Mouse (Mus musculus): ENCODE results near the gene Klhdc10.
"Not testable (repeated sequence)": the region's sequence is repeated elsewhere in the genome, so short reads cannot be mapped to it uniquely, and the experiment has no call there.

The Klhdc10 gene

DNA sequence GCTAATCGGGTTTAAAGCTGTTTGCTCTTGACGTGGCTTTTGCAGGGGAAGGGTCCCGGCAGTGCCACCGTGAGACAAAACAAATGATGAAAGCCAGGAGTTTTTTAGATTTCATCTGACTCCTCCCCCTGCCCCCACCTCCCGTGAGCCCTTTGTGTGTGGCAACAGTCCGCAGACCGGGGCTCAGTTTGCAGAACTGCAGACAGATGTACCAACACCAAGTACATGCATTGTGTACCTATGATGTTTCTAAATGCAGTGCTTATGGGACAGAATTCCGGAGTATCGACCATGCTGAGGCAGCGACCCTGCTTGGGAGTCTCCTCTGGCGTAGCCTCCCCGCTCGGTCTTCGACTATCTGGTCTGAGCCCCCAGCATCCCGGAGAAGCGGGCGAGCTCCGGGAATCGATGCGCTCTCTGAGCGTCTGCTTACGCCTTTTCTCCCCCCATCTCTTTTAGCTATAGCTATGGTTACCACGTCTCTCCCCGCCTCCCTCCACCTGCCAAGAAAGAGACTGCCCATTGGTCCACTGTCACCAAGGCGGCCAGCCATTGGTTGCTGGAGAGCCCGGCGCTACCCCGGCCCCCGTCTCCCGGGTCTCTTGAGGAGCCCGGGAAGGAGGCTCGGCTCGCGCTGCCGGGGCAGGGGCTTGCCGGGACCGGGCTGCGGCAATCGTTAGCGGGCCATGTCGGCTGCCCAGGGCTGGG lies at the start of gene Klhdc10:
TSS of gene Klhdc10 (plus strand) at position 561 of the 708 bp plus-strand sequence.
- DNase-seq (ENCODE audit: extremely low read depth, insufficient read length, low spot score): peak; percentile 94

DNA sequence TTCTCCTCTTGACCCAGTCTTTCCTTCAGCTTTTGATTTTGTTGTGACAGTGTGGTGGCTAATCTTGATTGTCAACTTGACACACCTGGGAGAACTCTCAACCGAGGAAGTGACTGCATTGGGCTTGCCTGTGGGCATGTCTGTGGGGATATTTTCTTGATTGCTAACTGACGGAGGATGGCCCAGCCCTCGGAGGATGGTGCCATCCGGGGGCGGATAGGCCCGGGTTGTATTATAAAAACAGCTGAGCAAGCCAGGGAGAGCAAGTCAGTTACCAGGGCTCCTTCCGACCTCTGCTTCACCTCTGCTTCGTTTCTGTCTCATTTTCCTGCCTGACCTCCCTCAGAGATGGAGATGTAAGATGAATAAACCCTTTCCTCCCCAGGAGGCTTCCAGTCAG lies 48.9 kb upstream of the Klhdc10 start:
- DNase-seq (ENCODE audit: extremely low read depth, insufficient read length, low spot score): no peak

DNA sequence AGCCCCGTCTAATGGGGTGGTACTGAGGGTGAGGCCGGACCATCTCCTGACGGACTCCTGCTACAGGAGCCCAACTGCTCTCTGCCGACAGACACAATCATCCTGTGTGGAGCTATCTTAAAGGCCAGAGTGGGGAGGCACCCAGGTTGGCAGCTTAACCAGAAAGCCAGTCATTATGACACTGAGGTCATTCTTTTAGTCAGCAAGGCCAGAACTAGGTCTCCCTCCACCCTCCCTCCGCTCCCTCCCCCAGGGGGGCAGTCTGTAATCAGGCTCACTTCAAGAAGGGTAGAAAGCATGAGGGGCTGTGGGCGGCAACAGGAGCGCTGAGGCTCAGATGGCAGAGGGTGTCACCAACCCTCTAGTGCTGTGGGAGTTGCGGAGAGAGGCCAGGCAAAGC lies 48.0 kb upstream of the Klhdc10 start:
- DNase-seq (ENCODE audit: extremely low read depth, insufficient read length, low spot score): no peak

DNA sequence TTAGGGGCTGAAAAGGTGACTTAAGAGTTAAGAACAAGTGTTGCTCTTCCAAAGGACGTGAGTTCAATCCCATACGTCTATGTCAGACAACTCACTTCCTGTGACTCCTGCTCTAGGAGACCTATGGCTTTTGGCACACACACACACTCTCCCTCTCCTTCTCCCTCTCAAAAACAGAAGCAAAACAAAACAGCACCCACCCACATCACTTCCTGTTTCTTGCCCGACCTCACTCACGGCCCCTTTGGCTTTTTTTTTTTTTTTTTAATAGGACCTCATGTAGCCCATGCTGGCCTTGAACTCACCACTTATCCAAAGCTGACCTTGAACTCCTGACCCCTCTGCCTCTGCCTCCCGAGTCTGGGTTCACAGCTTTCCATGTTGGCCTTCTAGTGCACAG lies 46.9 kb upstream of the Klhdc10 start:
- no peak for DNase-seq (ENCODE audit: extremely low read depth, insufficient read length, low spot score)

DNA sequence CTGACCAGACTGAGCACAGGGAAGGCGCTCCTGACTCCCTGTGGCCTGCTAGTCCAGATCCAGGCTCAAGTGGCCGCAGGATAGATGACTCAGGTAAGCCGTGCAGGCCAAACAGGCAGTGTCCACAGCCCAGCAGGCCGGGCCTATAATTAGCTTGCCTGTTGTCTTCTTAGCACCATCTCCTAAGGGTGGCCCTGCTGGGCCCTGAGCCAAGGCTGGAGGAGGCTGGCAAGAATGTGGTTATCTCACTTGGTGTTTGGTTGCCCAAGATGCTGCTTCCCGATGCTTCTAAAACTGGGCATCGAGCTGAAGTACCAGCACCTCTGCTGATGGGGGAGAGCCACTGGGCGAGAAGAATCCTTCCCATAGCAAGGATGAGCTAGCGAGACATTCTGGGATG lies 46.0 kb upstream of the Klhdc10 start:
- peak; percentile 77 for DNase-seq (ENCODE audit: extremely low read depth, insufficient read length, low spot score)

DNA sequence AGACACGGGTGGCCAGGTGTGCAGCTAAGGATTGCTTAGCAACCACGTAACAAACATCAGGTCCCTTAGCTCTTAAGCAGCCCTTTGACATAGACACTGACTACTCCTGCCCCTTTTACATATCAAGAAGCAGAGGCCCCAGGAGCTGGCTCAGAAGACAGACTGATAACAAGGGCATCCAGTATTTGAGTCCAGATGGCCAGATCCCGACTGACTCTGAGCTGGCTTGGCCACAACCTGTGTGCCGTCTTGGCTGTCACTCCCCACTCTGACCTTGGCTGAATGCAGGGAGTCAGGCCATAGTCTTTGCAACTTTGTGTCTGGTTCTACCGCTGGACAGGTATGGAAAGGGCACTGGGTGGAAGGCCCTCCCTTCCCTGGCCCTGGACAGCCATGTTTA lies 45.5 kb upstream of the Klhdc10 start:
- no peak for DNase-seq (ENCODE audit: extremely low read depth, insufficient read length, low spot score)

DNA sequence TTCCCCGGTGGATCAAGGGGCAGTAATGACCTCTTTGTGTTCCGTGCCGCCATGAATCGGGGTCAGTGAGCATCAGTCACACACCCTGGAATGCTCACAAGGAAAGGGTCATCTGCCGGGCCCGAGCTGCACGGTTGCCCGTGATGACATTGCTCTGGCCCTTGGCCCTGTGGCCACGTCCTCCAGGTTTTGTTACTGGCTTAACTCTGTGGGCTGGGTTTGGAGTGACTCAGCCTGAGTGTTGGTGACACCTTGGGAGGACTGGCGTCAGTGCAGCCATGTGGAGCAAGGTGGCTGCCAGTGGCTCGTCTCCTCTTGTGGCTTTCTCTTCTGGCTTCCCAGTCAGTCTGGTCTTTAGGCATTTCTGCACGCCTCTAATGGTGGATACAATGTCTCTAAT lies 45.0 kb upstream of the Klhdc10 start:
- peak; percentile 78 for DNase-seq (ENCODE audit: extremely low read depth, insufficient read length, low spot score)

DNA sequence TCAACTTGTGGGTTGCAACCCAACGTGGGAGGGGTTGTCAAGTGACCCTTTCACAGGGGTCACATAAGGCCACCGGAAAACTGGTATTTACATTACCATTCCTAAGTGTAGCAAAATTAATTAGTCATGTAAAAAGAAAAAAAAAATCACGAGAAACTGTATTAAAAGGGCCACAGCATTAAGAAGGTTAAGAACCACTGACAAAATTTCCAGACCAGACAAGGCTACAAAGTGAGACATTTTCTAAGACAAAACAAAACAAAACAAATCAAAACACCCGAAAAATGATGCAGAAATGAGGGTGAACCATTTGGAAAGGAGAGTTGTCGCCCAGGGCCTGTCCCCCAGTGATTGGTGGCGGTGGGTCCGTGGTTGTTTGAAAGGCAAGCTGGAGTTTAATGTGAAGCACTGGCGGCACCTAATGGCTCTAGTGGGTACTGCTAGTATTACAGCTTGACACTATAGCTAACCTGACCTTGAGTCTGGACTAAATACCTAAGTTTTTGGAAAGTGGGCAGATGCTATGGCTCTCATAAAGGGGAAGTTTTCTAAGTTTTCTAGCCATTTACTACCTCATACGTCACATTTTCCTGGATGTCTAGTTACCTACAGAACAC lies 44.0 kb upstream of the Klhdc10 start:
- DNase-seq (ENCODE audit: extremely low read depth, insufficient read length, low spot score): peak; percentile 52

DNA sequence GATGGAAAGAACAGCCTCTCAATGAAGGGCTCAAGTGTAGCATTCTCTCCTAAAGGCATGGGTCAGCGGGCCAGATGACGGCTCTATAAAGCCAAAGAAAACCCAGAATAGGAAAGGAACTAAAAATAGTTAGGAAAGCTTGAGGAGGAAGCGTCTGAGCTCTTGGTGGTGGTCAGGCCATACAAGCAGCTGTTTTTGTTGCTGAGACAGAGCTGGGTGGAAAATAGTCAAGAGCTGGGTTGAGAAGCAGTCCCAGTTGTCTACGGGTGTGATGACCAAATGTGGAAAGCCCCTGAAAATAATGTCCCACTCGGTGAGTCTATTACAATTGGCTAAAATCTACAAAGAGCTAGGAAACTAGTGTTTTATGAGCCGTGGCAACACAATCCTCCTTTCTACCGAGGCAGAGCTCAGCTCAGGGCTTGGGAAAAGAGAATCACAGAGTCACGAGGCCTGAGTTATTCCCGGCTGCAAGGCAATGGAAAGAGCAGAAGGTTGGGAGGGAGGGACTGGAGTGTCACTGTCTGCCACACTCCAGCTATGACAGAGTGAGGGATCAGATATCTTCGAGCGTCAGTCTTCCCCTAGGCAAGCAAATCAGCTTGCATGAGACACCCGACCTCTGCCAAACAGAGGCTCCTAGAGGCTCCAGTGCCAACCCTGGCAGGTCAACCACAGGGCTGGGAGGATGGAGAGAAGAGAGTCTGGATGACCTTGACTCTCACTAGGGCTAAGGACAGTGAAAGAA lies 41.7 kb upstream of the Klhdc10 start:
- DNase-seq (ENCODE audit: extremely low read depth, insufficient read length, low spot score): no peak

DNA sequence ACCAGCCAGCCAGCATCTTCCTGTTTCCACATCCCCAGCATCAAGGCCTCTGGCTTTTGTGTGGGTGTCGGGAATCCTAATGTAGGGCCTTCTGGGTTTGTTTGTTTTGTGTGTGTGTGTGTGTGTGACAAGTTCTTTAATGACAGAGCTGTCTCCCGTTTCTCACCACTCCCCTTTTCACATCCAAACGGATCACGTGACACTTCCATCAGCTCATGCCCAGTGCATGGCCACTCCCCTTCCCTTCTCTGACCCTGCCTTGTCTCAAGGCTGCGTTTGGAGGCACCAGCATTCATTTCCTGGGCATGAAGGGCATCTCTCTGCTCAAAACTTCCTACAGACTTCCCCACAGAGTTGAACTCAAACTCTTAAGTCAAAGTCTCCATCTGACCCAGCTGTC lies 37.9 kb upstream of the Klhdc10 start:
- no peak for DNase-seq (ENCODE audit: extremely low read depth, insufficient read length, low spot score)

DNA sequence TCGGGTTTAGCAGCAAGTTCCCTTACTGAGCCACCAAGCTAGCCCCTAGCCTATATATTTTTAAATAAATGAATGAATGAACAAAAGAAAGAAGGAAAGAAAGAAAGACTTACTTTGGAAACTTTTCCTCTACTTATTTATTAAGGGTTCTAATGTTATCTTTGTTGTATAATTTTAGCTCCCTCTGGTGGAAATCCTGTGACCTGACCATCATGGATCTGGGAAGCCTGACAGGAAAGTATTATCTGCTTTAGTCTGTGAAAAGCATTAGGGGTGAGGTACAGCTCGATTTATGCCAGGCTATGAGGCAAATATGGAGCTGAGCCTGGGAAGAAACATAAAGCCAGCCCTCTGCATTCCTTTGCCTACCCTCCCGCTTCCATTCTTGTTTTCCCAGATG lies 32.4 kb upstream of the Klhdc10 start:
- DNase-seq (ENCODE audit: extremely low read depth, insufficient read length, low spot score): no peak

DNA sequence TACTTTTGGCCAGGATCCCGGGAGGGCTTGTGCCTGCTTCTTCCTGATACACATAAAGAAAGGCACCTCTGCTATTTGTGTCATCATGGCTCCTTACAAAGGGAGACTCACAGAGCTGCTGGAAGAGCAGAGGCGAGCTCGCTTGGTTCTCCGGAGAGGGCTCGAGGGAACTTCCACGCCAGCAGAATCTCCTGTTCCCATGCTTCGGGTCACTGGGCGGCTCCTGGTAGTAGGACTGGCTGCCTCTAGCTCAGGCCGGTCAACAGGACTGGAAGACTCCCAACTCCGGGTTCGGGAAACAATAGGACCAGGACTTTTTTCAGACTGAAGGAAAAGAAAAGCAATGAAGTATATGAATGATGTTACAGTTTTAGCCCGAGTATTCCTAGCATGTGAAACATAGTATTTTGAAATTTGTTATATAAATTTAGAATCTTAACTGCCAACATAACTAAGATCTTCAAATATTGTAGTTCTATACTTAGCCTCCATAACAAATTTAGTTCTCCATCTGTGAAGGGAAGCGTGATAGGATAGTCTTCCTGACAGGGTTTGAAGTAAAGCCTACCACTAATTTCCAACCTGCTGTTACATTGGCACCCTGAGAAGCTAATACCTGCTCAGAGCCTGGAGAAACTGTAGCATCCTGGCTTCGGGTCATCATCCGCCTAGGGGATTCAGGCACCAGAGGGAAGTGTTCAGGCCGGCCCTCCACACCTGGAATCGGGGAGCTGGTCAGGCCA lies 28.9 kb upstream of the Klhdc10 start:
- DNase-seq (ENCODE audit: extremely low read depth, insufficient read length, low spot score): no peak

DNA sequence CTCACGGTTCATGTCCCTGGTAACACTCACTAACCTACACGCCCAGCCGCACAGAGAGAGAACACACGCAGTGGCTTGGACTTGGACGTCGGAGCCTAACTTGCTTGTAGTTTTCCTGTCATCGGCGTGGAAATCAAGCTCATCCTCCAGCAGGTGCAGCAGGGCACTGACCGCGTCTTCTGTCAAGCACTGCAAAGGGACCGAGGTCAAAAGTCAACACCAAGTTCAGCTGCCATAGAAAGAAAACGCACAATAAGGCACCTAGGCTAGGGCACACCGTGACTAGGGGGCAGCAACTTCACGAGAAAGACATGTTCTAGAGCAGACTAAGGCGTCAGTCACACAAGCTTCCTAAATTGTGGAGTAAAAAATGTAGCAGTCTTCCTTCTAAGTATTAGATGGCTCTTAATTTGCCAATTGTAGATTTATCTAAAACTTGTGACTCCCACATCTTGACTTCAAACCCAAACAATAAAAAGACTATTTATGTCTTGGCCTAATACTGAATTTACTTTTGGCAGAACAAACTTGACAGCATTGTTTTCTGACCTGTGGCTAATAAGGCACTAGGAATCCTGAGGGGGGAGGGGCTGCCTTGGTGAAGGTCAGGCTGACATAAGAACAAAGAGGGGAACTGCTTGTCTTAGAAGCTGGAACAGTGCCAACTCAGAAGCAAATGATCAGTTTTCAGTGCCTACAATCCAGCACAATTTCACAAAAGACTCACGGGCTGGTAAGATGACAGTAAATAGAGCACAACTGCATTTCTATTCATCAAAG lies 26.7 kb upstream of the Klhdc10 start:
- no peak for DNase-seq (ENCODE audit: extremely low read depth, insufficient read length, low spot score)

DNA sequence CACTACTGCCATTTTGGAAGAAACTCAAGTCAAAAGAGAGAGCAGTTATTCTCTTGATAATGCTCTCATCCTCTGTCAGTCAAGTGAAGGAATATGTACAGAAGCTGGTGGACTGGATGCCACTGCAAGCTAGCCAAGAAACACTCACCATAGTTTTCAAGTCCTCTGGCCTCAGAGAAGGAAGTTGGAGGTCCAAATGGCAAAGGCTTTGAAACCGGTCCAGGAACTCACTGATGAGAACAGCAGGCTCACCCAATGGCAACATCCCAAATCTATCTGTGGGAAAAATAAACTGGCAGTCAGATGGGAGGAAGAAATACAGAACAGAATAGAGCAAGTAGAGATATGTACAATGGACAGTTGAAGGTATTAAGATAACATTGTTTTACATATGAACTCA lies 25.9 kb upstream of the Klhdc10 start:
- no peak for DNase-seq (ENCODE audit: extremely low read depth, insufficient read length, low spot score)

DNA sequence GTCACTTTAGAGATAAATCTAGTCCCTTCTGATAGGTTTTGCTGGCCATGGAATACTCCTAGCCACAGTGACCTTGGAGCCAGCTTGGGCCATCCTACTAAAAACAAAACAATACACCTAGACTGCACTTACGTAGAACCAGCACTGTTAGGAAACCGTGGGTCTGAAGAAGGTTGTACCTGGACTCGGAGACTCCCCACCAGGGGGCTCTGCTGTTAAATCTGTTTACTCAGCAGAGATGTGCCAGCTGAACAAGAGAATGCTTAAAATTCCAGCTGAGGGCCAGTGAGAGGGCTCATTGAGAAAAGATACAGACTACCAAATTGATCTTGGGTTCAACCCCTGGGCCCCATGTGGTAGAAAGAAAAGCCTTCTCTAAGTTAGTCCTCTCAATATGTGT lies 20.6 kb upstream of the Klhdc10 start:
- DNase-seq (ENCODE audit: extremely low read depth, insufficient read length, low spot score): no peak

DNA sequence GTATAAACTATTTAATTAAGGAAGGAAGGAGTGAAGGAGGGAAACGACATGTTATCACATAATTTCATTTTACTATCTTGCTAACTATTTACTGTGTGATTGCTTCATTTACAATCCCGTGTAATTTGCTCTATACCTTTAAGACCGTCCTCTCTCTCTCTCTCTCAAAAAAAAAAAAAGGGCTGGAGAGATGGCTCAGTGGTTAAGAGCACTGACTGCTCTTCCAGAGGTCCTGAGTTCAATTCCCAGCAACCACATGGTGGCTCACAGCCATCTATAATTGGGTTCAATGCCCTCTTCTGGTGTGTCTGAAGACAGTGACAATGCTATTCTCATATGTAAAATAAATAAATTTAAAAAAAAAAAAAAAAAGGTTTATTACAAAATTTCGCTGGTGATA lies 11.4 kb upstream of the Klhdc10 start:
- DNase-seq (ENCODE audit: extremely low read depth, insufficient read length, low spot score): not testable (repeated sequence)

DNA sequence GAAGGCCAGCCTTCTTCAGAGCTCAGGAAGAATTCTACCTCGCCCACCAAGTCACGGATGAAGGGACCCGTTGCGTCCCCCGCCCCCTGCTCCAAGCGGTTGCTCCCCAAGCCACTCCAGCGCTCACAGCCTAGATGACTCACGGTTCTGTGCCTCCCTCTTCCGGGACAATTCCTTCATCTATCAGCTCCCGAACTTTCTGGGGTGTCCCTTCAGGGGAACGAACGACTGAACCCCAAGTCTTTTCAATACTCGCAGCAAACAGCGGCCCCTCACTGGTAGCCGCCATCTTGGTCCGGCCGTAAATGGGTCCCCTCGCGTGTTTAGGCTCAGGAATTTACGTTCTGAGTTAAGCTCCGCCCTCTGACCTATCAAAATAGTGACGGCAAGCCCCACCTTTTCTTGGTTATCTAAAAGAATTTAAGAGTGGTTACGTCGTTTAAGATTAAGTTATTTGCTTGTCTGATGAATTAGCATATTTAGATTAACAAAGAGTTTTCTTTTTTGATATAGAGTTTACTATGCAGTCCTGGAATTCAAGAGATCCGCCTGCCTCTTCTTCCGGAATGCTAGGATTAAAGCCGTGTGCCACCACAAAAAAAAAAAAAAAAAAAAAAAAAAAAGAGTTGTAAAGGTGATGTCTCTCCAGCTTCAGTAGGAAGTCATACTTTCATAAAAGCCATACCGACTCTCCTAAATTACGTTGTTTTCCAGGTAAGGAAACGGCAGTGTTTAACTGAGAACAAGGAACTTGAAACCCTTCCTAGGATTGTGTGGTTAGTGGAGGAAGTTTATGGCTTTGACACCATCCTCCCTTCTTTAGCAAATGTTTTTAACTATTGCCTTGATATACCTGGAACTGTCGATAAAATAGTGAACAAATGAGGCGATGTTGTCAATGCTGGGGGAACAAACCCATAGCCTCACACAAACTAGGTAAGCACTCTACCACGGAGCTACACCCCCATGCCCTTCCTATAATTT lies 10.7 kb upstream of the Klhdc10 start, which contains the start of gene Zc3hc1:
TSS of gene Zc3hc1 (minus strand) at position 315 of the 984 bp plus-strand sequence.
- peak; percentile 69 for DNase-seq (ENCODE audit: extremely low read depth, insufficient read length, low spot score)

DNA sequence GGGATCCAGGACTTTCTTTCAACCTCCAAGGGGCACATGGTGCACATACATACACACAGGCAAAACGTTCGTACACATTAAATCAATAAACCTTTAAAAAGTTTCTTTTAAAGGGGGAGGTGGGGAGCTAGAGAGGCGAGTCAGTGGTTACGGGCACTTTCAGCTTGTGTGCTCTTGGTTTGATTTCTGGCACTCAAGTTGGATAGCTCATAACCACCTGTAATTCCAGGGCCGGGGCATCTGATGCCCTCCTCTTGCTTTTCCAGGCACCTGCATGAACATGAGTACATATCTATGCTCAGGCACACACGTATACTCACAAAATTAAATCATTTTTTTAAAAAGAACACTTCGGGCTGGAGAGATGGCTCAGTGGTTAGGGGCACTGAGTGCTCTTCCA lies 9.7 kb upstream of the Klhdc10 start:
- no peak for DNase-seq (ENCODE audit: extremely low read depth, insufficient read length, low spot score)

DNA sequence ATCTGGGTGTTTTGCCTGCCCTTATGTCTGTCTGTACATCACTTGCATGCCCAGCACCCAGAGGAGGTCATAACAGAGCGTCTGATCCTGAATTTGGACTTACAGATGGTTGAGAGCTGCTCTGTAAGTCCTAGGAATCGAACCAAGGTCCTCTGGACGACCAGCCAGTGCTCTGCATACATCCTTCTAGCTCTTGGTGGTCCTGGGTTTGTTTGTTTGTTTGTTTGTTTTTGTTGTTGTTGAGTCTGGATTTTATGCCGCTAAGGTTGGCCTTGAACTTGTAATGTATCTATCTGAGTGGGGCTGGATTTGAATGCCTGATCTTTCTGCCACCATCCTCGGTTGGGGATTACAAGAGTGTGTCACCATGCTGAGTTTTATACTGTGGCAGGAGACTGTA lies 1.5 kb upstream of the Klhdc10 start:
- DNase-seq (ENCODE audit: extremely low read depth, insufficient read length, low spot score): no peak
